Mouse (Mus musculus) CD8-positive naive resting alpha-beta T cell, adult 2 months (primary cell): Measurements from ENCODE around the gene Oxct2b.
"Not testable (repeated sequence)": the region's sequence is repeated elsewhere in the genome, so short reads cannot be mapped to it uniquely, and the experiment has no call there.

ENCODE experiments used
- DNase-seq, 2 experiments: peaks; one replicate each; pipeline ENCODE4 v3.0.0; 2022; ENCODE audit warnings: low read depth in 2 of 2, low spot score in 2 of 2

The Oxct2b gene

GRCm38 (mm10) chr4:123112216-123112764, 3.8 kb upstream of the Oxct2b start:
- DNase-seq = no peak

GRCm38 (mm10) chr4:123114651-123115050, 1.4 kb upstream of the Oxct2b start:
- not testable (repeated sequence) for DNase-seq

- not testable (repeated sequence) for DNase-seq
Measured at GRCm38 (mm10) chr4:123116640-123117039, 574 bp downstream of the Oxct2b start.

GRCm38 (mm10) chr4:123121286-123121685, 5.2 kb downstream of the Oxct2b start:
- DNase-seq = no peak

- DNase-seq = no peak
Measured at GRCm38 (mm10) chr4:123126626-123127025, 10.6 kb downstream of the Oxct2b start.

- no peak for DNase-seq
Measured at GRCm38 (mm10) chr4:123127051-123127450, 11.0 kb downstream of the Oxct2b start.

- DNase-seq = no peak
Measured at GRCm38 (mm10) chr4:123137551-123137950, 21.5 kb downstream of the Oxct2b start.

GRCm38 (mm10) chr4:123139513-123140154, 23.6 kb downstream of the Oxct2b start, which contains the start of gene Ppie:
Ppie (minus strand) TSS chr4:123139951.
- DNase-seq = peak; percentile 54 to 63

GRCm38 (mm10) chr4:123147446-123148150, 31.5 kb downstream of the Oxct2b start:
- DNase-seq = peak in 1 of 2 experiments; percentile 7

- DNase-seq = no peak
Measured at GRCm38 (mm10) chr4:123152003-123152402, 35.9 kb downstream of the Oxct2b start.

- DNase-seq = no peak
Measured at GRCm38 (mm10) chr4:123152976-123153375, 36.9 kb downstream of the Oxct2b start.

- peak in 1 of 2 experiments; percentile 14 for DNase-seq
Measured at GRCm38 (mm10) chr4:123155004-123155403, 38.9 kb downstream of the Oxct2b start.

- no peak for DNase-seq
Measured at GRCm38 (mm10) chr4:123155427-123155826, 39.4 kb downstream of the Oxct2b start.

GRCm38 (mm10) chr4:123155840-123156239, 39.8 kb downstream of the Oxct2b start:
- no peak for DNase-seq

- no peak for DNase-seq
Measured at GRCm38 (mm10) chr4:123160571-123160970, 44.5 kb downstream of the Oxct2b start.

GRCm38 (mm10) chr4:123161251-123161650, 45.2 kb downstream of the Oxct2b start:
- DNase-seq = not testable (repeated sequence)

GRCm38 (mm10) chr4:123162305-123162917, 46.3 kb downstream of the Oxct2b start:
- DNase-seq = no peak

GRCm38 (mm10) chr4:123164157-123164556, 48.1 kb downstream of the Oxct2b start:
- no peak for DNase-seq
